Mouse (Mus musculus): ENCODE measurements around the gene Gm3448.
A peak's percentile ranks its signal among the peaks of the same experiment; 100 is the strongest.
"Not testable (repeated sequence)": the region's sequence is repeated elsewhere in the genome, so short reads cannot be mapped to it uniquely, and the experiment has no call there.

The Gm3448 gene

GRCm38 (mm10) chr17:15041175-15041729 is at the start of gene Gm3448, which contains the start of the genes Ermard and Tcte3:
TSS of gene Gm3448 (minus strand) at chr17:15041537.
TSS of gene Ermard (plus strand) at chr17:15041208.
TSS of gene Tcte3 (minus strand) at chr17:15041488.
- peak; percentile 62 for DNase-seq

- DNase-seq: no peak
Measured at GRCm38 (mm10) chr17:15088591-15089001, 47.3 kb upstream of the Gm3448 start.

- DNase-seq: no peak
Measured at GRCm38 (mm10) chr17:15088166-15088565, 46.8 kb upstream of the Gm3448 start.

GRCm38 (mm10) chr17:15085006-15085405 is 43.7 kb upstream of the Gm3448 start:
- DNase-seq: no peak

- no peak for DNase-seq
Measured at GRCm38 (mm10) chr17:15084226-15084848, 43.0 kb upstream of the Gm3448 start.

GRCm38 (mm10) chr17:15077536-15077935 is 36.2 kb upstream of the Gm3448 start:
- no peak for DNase-seq

- DNase-seq: no peak
Measured at GRCm38 (mm10) chr17:15075033-15075432, 33.7 kb upstream of the Gm3448 start.

GRCm38 (mm10) chr17:15072211-15072610 is 30.9 kb upstream of the Gm3448 start:
- DNase-seq: no peak

GRCm38 (mm10) chr17:15069124-15069523 is 27.8 kb upstream of the Gm3448 start:
- DNase-seq: no peak

GRCm38 (mm10) chr17:15068040-15068792 is 26.9 kb upstream of the Gm3448 start:
- no peak for DNase-seq

- no peak for DNase-seq
Measured at GRCm38 (mm10) chr17:15066911-15067310, 25.6 kb upstream of the Gm3448 start.

- DNase-seq: no peak
Measured at GRCm38 (mm10) chr17:15066066-15066465, 24.7 kb upstream of the Gm3448 start.

- peak; percentile 6 for DNase-seq
Measured at GRCm38 (mm10) chr17:15065391-15066024, 24.2 kb upstream of the Gm3448 start.

- DNase-seq: no peak
Measured at GRCm38 (mm10) chr17:15060356-15060755, 19.0 kb upstream of the Gm3448 start.

GRCm38 (mm10) chr17:15059646-15060045 is 18.3 kb upstream of the Gm3448 start:
- no peak for DNase-seq

GRCm38 (mm10) chr17:15058161-15058591 is 16.8 kb upstream of the Gm3448 start:
- no peak for DNase-seq

GRCm38 (mm10) chr17:15055925-15056324 is 14.6 kb upstream of the Gm3448 start:
- no peak for DNase-seq

GRCm38 (mm10) chr17:15053829-15054200 is 12.5 kb upstream of the Gm3448 start:
- DNase-seq: not testable (repeated sequence)

- DNase-seq: not testable (repeated sequence)
Measured at GRCm38 (mm10) chr17:15053183-15053828, 12.0 kb upstream of the Gm3448 start.

GRCm38 (mm10) chr17:15052766-15053165 is 11.4 kb upstream of the Gm3448 start:
- DNase-seq: not testable (repeated sequence)

GRCm38 (mm10) chr17:15050338-15050737 is 9.0 kb upstream of the Gm3448 start:
- not testable (repeated sequence) for DNase-seq

GRCm38 (mm10) chr17:15040455-15040854 is 882 bp downstream of the Gm3448 start:
- not testable (repeated sequence) for DNase-seq

- DNase-seq: not testable (repeated sequence)
Measured at GRCm38 (mm10) chr17:15031414-15031813, 9.9 kb downstream of the Gm3448 start.
